Mouse (Mus musculus): ENCODE data around the gene Gse1. TPM values are rescaled to one million over a fixed set of nuclear protein-coding genes. Genes with fewer than 3 reads are reported as not detected.

The Gse1 gene
- polyA plus RNA-seq, 1 experiment from 2014 or later = 17.8 TPM

DNA sequence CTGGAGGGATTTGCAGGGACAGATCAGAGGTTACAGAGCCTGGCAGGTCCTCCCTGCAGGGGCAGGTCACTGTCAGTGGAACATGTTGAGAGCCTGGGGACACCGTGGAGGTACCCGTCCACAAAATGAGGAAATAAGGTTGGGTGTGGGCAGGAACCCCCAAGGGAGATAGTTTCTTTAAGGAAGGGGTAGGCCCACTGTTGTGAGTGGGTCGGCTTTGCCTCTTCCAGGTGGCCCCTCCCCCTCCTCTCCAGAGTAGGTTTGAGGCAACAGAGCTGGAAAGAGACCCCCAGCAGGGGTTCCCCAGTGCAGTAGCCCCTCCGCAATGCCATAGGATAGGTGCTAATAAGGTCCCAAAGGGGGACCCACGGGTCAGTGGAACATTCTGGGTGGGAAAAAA is 274.2 kb downstream of the Gse1 start:
- Histone ChIP-seq H3K4me1 (replicated peaks; ENCODE audit: control insufficient read depth, insufficient read depth, low read length) (peaks cover 54% of the 10 kb centered on the region), H3K9me3 (ENCODE audit: control insufficient read depth, low read length) (no peaks in the 10 kb centered on the region), H3K27ac (ENCODE audit: low read depth, low read length) (no peak overlapping the region), H3K4me2 (replicated peaks; ENCODE audit: low read depth, low read length) (no peak overlapping the region), H3K27me3 (ENCODE audit: control insufficient read depth, insufficient read depth, low read length) (no peaks in the 10 kb centered on the region), H3K36me3 (ENCODE audit: control insufficient read depth, insufficient read depth, low read length) (no peaks in the 10 kb centered on the region), H3K4me3 (ENCODE audit: low read depth, low read length) (no peak overlapping the region), H3K9ac (ENCODE audit: low read depth, low read length) (0 out of 2 replicates have a peak overlapping the region, but pooled peaks have one; percentile 11)
- ATAC-seq (ENCODE audit: low FRiP score) (no peak), DNase-seq (ENCODE audit: low spot score) (no peak)
- WGBS = 65% methylated on average over 5 of the region's 5 CpGs

GRCm38 (mm10) chr8:120504251-120505081 is 276.2 kb downstream of the Gse1 start:
- H3K4me3 ChIP-seq (ENCODE audit: low read depth, low read length) = peak overlapping the region; percentile 21; the same call in 1 of the 2 replicates
- WGBS = 8% methylated on average over 17 of the region's 20 CpGs
- peak overlapping the region; percentile 44 for H3K4me2 ChIP-seq (replicated peaks; ENCODE audit: low read depth, low read length)
- H3K36me3 ChIP-seq (ENCODE audit: control insufficient read depth, insufficient read depth, low read length) = no peaks in the 10 kb centered on the region
- H3K4me1 ChIP-seq (replicated peaks; ENCODE audit: control insufficient read depth, insufficient read depth, low read length) = peaks cover 53% of the 10 kb centered on the region
- no peaks in the 10 kb centered on the region for H3K9me3 ChIP-seq (ENCODE audit: control insufficient read depth, low read length)
- H3K27ac ChIP-seq (ENCODE audit: low read depth, low read length) = peak overlapping the region; percentile 86
- ATAC-seq (ENCODE audit: low FRiP score) (peak; percentile 17; the same call in 1 of the 2 replicates), DNase-seq (ENCODE audit: low spot score) (no peak)
- H3K9ac ChIP-seq (ENCODE audit: low read depth, low read length) = peak overlapping the region; percentile 34; the same call in 1 of the 2 replicates
- no peaks in the 10 kb centered on the region for H3K27me3 ChIP-seq (ENCODE audit: control insufficient read depth, insufficient read depth, low read length)

DNA sequence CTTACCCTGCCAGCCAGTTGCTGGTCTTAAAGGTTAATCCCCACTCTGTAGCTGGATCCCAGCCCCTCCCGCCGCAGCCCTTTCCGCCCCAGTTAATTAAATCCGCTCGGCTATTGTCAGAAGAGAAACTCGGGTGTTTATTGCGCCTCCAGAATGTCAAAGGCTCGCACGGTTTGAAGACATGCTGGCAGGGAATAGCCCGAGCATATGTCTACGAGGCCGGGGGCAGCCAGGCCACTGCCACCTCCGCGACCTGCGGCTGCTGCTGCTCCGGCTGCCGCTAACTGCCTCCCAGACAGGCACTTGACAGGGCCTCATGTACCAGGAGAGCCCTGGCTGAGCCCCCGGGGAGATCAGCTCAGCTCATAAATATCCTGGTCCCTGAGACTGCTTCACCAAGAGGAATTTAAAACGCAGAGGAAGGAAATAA is 276.8 kb downstream of the Gse1 start:
- H3K4me3 ChIP-seq (ENCODE audit: low read depth, low read length) = peak overlapping the region; percentile 21
- peak; percentile 71 for DNase-seq (ENCODE audit: low spot score)
- H3K27ac ChIP-seq (ENCODE audit: low read depth, low read length) = peak overlapping the region; percentile 86
- peak overlapping the region; percentile 34; the same call in 1 of the 2 replicates for H3K9ac ChIP-seq (ENCODE audit: low read depth, low read length)
- peak overlapping the region; percentile 44 for H3K4me2 ChIP-seq (replicated peaks; ENCODE audit: low read depth, low read length)
- no peak for ATAC-seq (ENCODE audit: low FRiP score)
- H3K9me3 ChIP-seq (ENCODE audit: control insufficient read depth, low read length) = no peaks in the 10 kb centered on the region
- under 1% methylated on average over 19 of the region's 19 CpGs for WGBS
- no peaks in the 10 kb centered on the region for H3K27me3 ChIP-seq (ENCODE audit: control insufficient read depth, insufficient read depth, low read length)
- peaks cover 58% of the 10 kb centered on the region for H3K4me1 ChIP-seq (replicated peaks; ENCODE audit: control insufficient read depth, insufficient read depth, low read length)
- no peaks in the 10 kb centered on the region for H3K36me3 ChIP-seq (ENCODE audit: control insufficient read depth, insufficient read depth, low read length)

DNA sequence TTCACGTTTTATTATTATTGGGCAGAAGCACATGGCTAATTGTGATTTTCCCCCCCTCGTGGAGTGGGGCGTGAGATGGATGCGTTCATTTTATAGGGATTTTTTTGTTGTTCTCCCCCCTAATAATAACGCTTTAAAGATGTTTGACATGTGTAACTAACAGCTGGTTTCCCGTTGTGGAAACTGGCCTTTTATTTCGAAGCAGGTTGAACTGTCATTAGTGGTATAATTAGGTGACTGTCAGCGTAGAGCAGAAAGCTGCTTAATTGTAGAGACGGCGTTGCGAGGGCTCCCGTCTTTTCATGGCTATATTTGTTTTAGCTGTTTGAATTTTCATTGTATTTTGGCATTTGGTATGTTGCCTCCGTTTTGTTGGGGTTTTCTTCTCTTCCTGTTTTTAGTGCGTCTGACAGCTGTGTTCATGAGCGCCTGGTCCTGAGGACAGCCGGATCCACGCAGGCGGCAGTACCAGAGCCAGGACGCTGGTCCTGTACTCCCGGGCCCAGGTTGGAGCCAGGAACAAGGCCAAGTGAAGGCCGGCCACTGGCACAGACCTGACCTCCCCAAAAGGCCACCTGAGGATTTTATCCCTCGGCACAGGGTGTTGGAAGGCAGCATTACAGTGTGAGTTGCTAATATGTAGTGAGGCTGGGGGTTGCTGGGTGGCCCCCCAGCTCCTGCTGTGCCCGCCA is 277.5 kb downstream of the Gse1 start:
- 18% methylated on average over 23 of the region's 23 CpGs for WGBS
- Histone ChIP-seq H3K4me1 (replicated peaks; ENCODE audit: control insufficient read depth, insufficient read depth, low read length) (peaks cover 55% of the 10 kb centered on the region), H3K9me3 (ENCODE audit: control insufficient read depth, low read length) (no peaks in the 10 kb centered on the region), H3K4me3 (ENCODE audit: low read depth, low read length) (peak overlapping the region; percentile 21; the same call in 1 of the 2 replicates), H3K27ac (ENCODE audit: low read depth, low read length) (peak overlapping the region; percentile 86), H3K9ac (ENCODE audit: low read depth, low read length) (peak overlapping the region; percentile 34; the same call in 1 of the 2 replicates), H3K4me2 (replicated peaks; ENCODE audit: low read depth, low read length) (peak overlapping the region; percentile 44), H3K27me3 (ENCODE audit: control insufficient read depth, insufficient read depth, low read length) (no peaks in the 10 kb centered on the region), H3K36me3 (ENCODE audit: control insufficient read depth, insufficient read depth, low read length) (no peaks in the 10 kb centered on the region)
- ATAC-seq (ENCODE audit: low FRiP score) (no peak), DNase-seq (ENCODE audit: low spot score) (no peak)

DNA sequence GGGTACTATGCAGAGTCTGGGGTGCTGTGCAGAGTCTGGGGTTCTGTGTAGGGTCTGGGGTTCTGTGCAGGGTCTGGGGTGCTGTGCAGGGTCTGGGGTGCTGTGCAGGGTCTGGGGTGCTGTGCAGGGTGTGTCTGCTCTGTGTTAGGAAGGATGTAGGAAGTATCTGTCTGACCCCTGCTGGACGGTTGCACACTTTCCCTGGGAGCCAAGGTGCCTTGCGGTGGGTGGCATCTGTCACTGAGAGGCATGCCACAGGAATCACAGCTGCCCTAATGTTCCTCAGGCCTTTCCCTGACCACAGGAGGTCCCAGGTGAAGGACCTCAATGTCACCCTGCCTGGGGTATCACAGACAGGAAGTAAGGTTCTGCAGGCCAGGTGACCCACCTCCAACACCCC is 278.3 kb downstream of the Gse1 start:
- no peaks in the 10 kb centered on the region for H3K27me3 ChIP-seq (ENCODE audit: control insufficient read depth, insufficient read depth, low read length)
- H3K9ac ChIP-seq (ENCODE audit: low read depth, low read length) = no peak overlapping the region
- H3K4me1 ChIP-seq (replicated peaks; ENCODE audit: control insufficient read depth, insufficient read depth, low read length) = peaks cover 63% of the 10 kb centered on the region
- H3K4me3 ChIP-seq (ENCODE audit: low read depth, low read length) = no peak overlapping the region
- H3K36me3 ChIP-seq (ENCODE audit: control insufficient read depth, insufficient read depth, low read length) = no peaks in the 10 kb centered on the region
- ATAC-seq (ENCODE audit: low FRiP score) (no peak), DNase-seq (ENCODE audit: low spot score) (no peak)
- WGBS = 61% methylated on average over 2 of the region's 2 CpGs
- no peak overlapping the region for H3K4me2 ChIP-seq (replicated peaks; ENCODE audit: low read depth, low read length)
- H3K27ac ChIP-seq (ENCODE audit: low read depth, low read length) = no peak overlapping the region
- no peaks in the 10 kb centered on the region for H3K9me3 ChIP-seq (ENCODE audit: control insufficient read depth, low read length)

DNA sequence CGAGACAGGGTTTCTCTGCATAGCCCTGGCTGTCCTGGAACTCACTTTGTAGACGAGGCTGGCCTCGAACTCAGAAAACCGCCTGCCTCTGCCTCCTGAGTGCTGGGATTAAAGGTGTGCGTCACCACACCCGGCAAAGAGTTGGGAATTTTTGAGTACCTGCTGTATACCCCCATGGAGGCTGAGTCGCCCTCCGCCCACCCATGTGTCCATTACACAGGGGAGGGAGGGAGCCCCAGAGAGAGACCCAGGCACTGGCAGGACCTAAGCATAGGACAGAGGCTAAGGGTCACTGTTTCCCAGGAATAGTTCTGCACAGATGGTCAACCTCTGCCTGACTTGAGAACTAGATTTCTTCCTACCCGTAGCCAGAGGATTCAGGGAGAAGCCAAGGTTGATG is 279.0 kb downstream of the Gse1 start:
- Histone ChIP-seq H3K27me3 (ENCODE audit: control insufficient read depth, insufficient read depth, low read length) (no peaks in the 10 kb centered on the region), H3K9ac (ENCODE audit: low read depth, low read length) (no peak overlapping the region), H3K4me2 (replicated peaks; ENCODE audit: low read depth, low read length) (no peak overlapping the region), H3K27ac (ENCODE audit: low read depth, low read length) (no peak overlapping the region), H3K4me1 (replicated peaks; ENCODE audit: control insufficient read depth, insufficient read depth, low read length) (peaks cover 70% of the 10 kb centered on the region), H3K4me3 (ENCODE audit: low read depth, low read length) (no peak overlapping the region), H3K9me3 (ENCODE audit: control insufficient read depth, low read length) (no peaks in the 10 kb centered on the region), H3K36me3 (ENCODE audit: control insufficient read depth, insufficient read depth, low read length) (no peaks in the 10 kb centered on the region)
- DNase-seq (ENCODE audit: low spot score) (no peak), ATAC-seq (ENCODE audit: low FRiP score) (no peak)
- 86% methylated on average over 9 of the region's 9 CpGs for WGBS

DNA sequence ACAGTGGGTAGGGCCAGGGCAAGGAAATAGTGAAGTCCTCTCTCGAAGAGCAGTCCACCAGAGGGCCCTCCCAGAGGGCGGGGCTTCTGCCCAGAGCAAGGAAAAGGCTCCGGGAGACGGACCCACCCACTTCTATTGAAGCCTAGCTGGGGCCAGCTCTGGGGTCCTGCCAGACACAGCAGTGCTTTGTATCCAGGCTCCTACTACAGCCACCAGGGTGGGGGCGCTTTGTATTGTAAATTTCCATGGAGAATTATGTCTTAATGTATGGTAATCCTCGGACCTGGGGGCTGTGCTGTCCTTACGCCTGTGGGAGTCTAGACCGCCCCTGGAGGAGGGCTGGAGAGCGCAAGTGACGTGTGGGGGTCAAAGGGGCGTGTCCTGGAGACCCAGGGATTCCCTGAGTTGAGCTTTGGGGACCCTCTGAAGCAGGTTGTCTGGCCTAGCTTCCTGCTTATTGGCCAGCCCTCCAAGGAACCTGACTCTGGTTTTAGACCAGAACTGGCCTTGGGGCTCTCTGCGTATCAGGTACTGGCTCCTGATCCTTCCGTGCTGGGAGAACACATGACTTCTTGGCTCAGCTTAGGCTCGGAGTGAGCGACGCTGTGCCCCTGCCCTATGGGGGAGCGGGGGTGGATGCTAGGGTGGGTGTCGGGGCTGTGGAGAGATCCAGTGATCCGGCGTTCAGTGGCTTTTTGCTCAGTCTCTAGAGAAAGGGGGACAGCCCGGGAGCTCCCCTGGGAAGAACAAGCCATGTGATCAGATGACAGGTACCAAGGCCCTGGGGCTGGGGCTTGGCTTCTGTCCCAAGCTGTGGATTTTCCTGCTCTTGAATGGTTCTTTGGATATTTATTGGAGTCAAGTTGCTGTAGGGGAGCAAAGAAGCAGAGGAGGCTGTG is 281.1 kb downstream of the Gse1 start:
- Histone ChIP-seq H3K4me1 (replicated peaks; ENCODE audit: control insufficient read depth, insufficient read depth, low read length) (peaks cover 75% of the 10 kb centered on the region), H3K4me2 (replicated peaks; ENCODE audit: low read depth, low read length) (peak overlapping the region; percentile 36), H3K9me3 (ENCODE audit: control insufficient read depth, low read length) (no peaks in the 10 kb centered on the region), H3K27me3 (ENCODE audit: control insufficient read depth, insufficient read depth, low read length) (no peaks in the 10 kb centered on the region), H3K27ac (ENCODE audit: low read depth, low read length) (peak overlapping the region; percentile 67), H3K4me3 (ENCODE audit: low read depth, low read length) (no peak overlapping the region), H3K9ac (ENCODE audit: low read depth, low read length) (peak overlapping the region; percentile 17; the same call in 1 of the 2 replicates), H3K36me3 (ENCODE audit: control insufficient read depth, insufficient read depth, low read length) (no peaks in the 10 kb centered on the region)
- WGBS = 1% methylated on average over 21 of the region's 21 CpGs
- ATAC-seq (ENCODE audit: low FRiP score) = peak; percentile 85
- DNase-seq (ENCODE audit: low spot score) = peak; percentile 84

DNA sequence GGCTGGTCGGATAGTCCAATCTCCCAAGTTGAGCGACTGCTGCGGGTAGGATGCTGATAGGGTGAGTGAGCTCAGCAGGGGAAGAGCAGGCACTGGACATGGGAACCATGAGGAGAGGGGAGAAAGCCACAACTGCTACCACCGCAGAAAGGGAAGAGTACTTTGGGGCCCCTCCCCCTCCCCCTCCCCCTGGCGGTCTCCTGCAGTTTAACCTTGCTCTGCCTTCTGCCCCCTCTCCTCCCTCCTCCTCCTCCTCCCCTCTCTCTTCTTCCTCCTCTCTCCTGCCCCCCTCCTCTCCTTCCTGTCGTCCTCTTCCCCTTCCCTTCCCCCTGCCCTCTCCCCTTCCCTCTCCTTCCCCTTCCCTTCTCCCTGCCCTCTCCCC is 281.8 kb downstream of the Gse1 start:
- H3K36me3 ChIP-seq (ENCODE audit: control insufficient read depth, insufficient read depth, low read length) = no peaks in the 10 kb centered on the region
- H3K9me3 ChIP-seq (ENCODE audit: control insufficient read depth, low read length) = no peaks in the 10 kb centered on the region
- 2% methylated on average over 5 of the region's 6 CpGs for WGBS
- 0 out of 2 replicates have a peak overlapping the region, but pooled peaks have one; percentile 67 for H3K27ac ChIP-seq (ENCODE audit: low read depth, low read length)
- H3K27me3 ChIP-seq (ENCODE audit: control insufficient read depth, insufficient read depth, low read length) = no peaks in the 10 kb centered on the region
- 0 out of 2 replicates have a peak overlapping the region, but pooled peaks have one; percentile 17 for H3K9ac ChIP-seq (ENCODE audit: low read depth, low read length)
- DNase-seq (ENCODE audit: low spot score) (no peak), ATAC-seq (ENCODE audit: low FRiP score) (no peak)
- H3K4me3 ChIP-seq (ENCODE audit: low read depth, low read length) = no peak overlapping the region
- H3K4me2 ChIP-seq (replicated peaks; ENCODE audit: low read depth, low read length) = peak overlapping the region; percentile 36
- peaks cover 72% of the 10 kb centered on the region for H3K4me1 ChIP-seq (replicated peaks; ENCODE audit: control insufficient read depth, insufficient read depth, low read length)

All from hindbrain, embryonic 11.5 days (tissue).